Mouse (Mus musculus) heart, adult 2 months (tissue): Measurements from ENCODE around the gene Ppp2r2d.

Experiments used
- CTCF ChIP-seq: fragments of 200-600 bp; IDR thresholded peaks from 2 replicates; pipeline ENCODE4 v1.8.1; 2022; ENCODE audit warnings: antibody characterized with exemption, mild to moderate bottlenecking, moderate library complexity
- POLR2A ChIP-seq: fragments of 200-500 bp; IDR thresholded peaks from 2 replicates; pipeline ENCODE4 v1.6.1; 2011; ENCODE audit warnings: mild to moderate bottlenecking, low read depth, low read length, control low read depth; ENCODE audit not compliant: insufficient read depth

DNA sequence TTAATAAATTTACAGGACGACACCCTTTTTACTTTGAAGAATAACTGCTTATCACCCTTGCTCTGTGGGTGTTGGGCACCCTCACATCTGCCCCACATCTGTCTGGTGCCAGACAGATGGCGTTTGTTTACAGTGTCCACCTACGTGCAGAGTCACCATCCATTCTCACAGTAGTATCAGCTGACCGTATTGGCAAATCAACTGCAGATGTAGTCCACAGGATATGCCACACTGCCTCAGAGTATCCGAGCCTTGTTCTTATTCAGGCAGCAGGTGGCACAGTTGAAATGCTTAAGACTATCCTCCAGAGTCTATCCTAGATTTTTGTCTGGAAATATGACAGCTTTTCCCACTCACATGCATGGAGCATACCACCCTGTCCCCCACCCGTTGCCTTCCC is 21.4 kb downstream of the Ppp2r2d start:
- TF ChIP-seq POLR2A (no peak), CTCF (no peak)
